Mouse (Mus musculus) ovary, adult 2 months (tissue): ENCODE data around the gene Prm2. TPM values are rescaled to one million over a fixed set of nuclear protein-coding genes. Genes with fewer than 3 reads are reported as not detected.

ENCODE experiments used
- polyA plus RNA-seq: library from polyadenylated mRNA; depleted of rRNA; stranded (reverse); fragments of >200 nt; gene quantifications from 2 replicates; pipeline ENCODE4 v1.2.3, GENCODE M21; 2012; rRNA removed

The Prm2 gene
- 0.31 and 0.93 TPM in 2 replicates for polyA plus RNA-seq

GRCm38 (mm10) chr16:10796034-10796433 lies at the start of gene Prm2:
TSS of gene Prm2 (minus strand) at chr16:10796134.

GRCm38 (mm10) chr16:10834911-10835587 lies 39.1 kb upstream of the Prm2 start, which contains the start of gene Rmi2:
TSS of gene Rmi2 (plus strand) at chr16:10835059.

GRCm38 (mm10) chr16:10812865-10813371 lies 17.0 kb upstream of the Prm2 start, which contains the start of gene Gm11172:
TSS of gene Gm11172 (plus strand) at chr16:10812915.

GRCm38 (mm10) chr16:10805789-10806527 lies 10.0 kb upstream of the Prm2 start, which contains the start of gene Prm1:
TSS of gene Prm1 (minus strand) at chr16:10805839.

GRCm38 (mm10) chr16:10790702-10791101 lies 5.2 kb downstream of the Prm2 start, which contains the start of gene Prm3:
TSS of gene Prm3 (minus strand) at chr16:10790914.

GRCm38 (mm10) chr16:10788271-10788670 lies 7.7 kb downstream of the Prm2 start, which contains the start of gene Tnp2:
TSS of gene Tnp2 (minus strand) at chr16:10788660.

GRCm38 (mm10) chr16:10785371-10786231 lies 10.3 kb downstream of the Prm2 start, which contains the start of gene Socs1:
TSS of gene Socs1 (minus strand) at chr16:10785536.

Other genes starting within 250 kb of the Prm2 start
- gene Socs1, start 10.6 kb downstream of the Prm2 start, polyA plus RNA-seq, result 19.7 and 47.8 TPM in 2 replicates
- gene Tnp2, start 7.5 kb downstream of the Prm2 start, polyA plus RNA-seq, result not detected in 2 replicates
- not detected in 2 replicates for gene Prm3, start 5.2 kb downstream of the Prm2 start, polyA plus RNA-seq
- gene Prm1, start 9.7 kb upstream of the Prm2 start, polyA plus RNA-seq, result not detected in 2 replicates
- gene Gm11172, start 16.8 kb upstream of the Prm2 start, polyA plus RNA-seq, result not detected in 2 replicates
- 7.8 and 8.7 TPM in 2 replicates for gene Rmi2, start 38.9 kb upstream of the Prm2 start, polyA plus RNA-seq